Mouse (Mus musculus): Measurements from ENCODE around the gene Tifab.

The Tifab gene

DNA sequence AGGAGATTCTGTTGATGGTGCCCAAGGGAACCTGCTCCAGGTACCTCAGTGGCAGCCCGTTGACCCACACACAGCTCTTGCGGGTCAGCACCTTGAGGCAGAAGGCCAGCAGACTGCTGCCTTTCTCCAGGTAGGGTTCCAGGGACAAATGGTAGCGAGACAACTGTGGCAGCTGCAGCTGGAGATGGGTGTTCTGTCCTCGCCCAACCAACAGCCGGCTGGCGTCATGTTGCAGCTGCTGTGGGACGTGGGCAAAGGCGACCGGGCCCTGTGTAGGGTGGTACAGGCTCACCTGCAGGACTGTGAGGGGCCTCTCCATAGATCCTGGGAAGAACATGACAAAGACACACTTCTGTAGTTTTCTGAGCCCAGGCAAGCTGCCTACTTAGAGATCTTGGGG is 2.4 kb downstream of the Tifab start:
- DNase-seq (ENCODE audit: low spot score in 2 of 2) = no peak

DNA sequence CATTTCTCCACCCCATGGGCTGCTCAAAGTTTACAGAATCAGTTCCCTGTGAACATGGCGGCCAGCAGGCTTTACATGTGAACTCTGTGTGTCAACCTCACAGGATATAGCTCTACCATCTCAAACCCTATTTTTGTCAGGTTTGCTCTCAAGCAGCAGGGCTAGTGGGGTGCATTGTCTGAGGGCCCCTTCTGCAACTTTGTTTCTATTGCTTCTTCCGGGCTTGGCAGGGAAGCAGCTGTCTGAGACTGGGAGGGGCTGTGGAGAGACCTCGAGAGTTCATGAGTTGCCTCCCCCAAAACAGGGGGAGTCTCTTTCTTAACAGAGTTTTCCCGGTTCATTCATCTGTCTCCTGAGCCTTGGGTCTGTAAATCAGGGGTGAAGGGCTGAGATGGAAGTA is 2.8 kb downstream of the Tifab start:
- no peak for DNase-seq (ENCODE audit: low spot score in 2 of 2)

- no peak for DNase-seq (ENCODE audit: low spot score in 2 of 2)
Observed at GRCm38 (mm10) chr13:56172901-56173545, 5.7 kb downstream of the Tifab start.

- DNase-seq (ENCODE audit: low spot score in 2 of 2) = no peak
Observed at GRCm38 (mm10) chr13:56172106-56172505, 6.6 kb downstream of the Tifab start.

DNA sequence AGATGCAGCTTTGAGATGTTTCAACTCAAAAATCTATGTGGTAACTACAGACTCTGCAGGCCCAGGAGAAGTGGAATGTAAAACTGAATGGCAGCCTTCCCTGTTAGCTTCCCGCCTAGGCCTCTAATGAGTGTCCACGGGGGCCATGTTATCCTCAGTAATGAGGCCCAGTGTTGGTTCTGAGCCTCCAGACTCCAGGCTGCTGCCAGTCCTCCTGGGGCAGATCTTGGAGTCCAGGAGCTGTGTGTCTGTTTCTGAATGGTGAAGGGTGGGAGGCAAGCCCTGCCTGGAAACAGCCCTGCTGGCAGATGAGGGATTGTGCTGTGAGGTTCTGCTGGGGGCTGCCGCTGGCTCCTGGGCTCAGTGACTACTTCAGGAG is 10.3 kb downstream of the Tifab start:
- DNase-seq (ENCODE audit: low spot score in 2 of 2) = no peak

DNA sequence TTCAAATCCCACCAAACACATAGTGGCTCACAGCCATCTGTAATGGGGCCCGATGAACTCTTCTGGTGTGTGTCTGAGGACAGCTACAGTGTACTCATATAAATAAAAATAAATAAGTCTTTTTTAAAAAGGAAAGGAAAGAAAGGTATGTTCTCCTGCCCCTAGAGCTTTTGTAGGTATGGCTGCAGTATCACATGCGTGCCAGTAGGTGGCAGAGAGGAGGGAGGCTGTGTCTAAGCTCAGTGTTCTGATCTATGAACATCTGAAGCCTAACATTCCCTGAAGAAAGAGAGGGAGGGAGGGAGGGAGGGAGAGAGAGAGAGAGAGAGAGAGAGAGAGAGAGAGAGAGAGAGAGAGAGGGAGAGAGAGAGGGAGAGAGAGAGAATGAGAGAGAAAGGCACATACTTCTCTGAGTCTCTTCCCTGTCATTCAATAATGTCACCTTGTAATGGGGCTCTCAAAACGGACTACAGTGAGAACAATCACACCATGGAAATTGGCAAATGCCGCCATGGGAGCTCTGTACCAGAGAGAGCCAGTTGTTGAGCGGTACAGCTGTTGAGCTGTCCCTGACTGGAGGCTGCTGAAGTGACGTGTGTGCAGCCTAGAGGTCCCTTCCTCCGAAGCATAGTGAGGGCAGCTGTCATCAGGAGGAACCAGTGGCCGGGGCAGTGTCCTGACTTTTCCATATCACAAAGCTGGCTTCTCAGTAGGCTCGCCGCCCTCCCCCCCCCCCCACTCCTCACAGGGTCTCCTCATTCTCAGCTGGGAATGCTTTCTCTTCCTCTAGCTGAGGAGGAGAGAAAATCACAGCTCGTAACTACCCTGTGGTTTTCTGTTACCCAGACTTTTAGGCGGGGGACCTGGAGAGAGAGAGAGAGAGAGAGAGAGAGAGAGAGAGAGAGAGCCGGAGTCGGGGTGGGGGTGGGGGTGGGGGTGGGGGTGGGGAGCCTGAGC is 11.0 kb downstream of the Tifab start:
- DNase-seq (ENCODE audit: low spot score in 2 of 2) = no peak

GRCm38 (mm10) chr13:56165561-56165960 is 13.1 kb downstream of the Tifab start:
- no peak for DNase-seq (ENCODE audit: low spot score in 2 of 2)

DNA sequence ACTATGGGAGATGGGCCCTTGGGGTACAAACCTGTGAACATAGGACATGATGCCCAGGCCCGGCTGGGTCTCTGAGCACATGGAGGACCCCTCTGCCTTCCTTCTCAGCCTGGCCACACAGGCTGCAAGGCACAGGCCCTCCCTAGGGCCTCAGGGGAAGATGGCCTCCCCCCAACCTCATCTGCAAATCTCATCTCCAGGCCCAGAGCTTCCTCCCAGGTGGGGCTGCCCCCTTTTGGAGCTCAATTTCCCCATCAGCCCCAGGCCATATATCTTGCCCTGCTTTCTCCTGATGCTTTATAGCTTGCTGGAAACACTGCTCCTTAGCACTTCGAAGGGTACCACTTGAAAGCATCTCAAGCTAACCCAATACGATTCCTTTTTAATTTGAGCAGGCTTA is 14.3 kb downstream of the Tifab start:
- DNase-seq (ENCODE audit: low spot score in 2 of 2) = no peak

GRCm38 (mm10) chr13:56163751-56164150 is 14.9 kb downstream of the Tifab start:
- DNase-seq (ENCODE audit: low spot score in 2 of 2) = no peak

- DNase-seq (ENCODE audit: low spot score in 2 of 2) = no peak
Observed at GRCm38 (mm10) chr13:56162859-56163258, 15.8 kb downstream of the Tifab start.

DNA sequence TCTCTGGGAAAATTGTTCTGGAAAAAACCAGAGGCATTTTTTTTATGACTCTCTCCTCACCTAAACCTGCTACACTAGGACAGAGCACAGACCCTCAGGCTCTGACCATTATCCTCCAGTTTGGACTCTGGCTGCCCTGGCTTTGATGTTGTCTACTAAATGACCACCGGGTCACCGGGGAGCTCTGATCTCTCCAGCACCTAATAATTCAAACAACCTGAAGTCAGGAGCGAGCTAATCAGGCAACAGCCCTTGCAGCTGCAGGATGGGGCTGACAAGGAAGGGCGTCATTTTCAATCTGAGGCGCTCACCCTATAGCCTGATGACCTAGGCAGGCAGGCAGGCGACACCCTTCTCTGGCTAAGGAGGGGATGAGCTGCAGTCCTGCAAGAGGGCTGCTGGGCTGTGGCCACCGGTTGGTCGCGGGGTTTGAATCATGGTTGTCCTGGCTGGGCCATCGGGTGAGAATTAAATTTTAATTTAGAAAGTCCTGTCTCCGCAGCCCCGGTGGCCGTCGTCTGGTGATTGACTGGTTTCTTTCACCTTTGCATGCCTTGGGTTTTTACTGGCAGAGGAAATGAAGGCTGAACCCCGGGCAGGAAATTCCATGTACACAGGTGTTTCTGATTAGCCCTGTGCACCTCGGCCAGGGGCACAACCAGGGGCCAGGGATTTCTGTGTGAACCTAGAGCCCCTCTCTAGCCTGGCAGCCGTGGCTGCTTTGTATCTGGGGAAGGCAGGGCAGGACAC is 18.9 kb downstream of the Tifab start:
- no peak for DNase-seq (ENCODE audit: low spot score in 2 of 2)

DNA sequence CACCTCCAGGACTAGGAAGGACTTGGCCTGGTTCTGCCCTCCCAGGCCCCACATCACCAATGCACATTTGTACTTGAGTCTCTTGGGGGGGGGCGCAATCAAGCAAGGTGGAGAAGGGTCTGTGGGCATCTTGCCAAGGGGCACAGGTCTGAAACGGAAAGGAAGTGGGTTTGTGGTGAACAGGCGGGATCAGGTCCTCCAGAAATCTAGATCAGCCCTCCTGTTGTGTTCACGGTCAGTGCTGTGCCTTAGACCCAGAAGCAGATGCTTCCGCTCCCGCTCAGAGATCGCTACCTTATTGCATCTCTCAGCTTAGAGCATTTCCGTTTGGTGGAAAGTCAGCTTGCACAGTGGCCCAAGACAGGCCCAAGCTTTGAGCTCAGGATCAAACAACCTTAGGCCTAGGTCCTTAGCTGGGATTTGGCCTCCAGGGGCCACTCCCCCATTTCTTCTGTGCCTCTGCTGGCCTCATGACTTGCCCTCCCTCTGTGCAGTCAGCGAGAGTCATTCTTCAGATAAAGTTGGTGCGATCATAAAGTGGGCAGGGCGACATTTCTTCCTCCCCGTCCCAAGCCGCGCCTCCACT is 19.6 kb downstream of the Tifab start:
- DNase-seq (ENCODE audit: low spot score in 2 of 2) = no peak

- DNase-seq (ENCODE audit: low spot score in 2 of 2) = no peak
Observed at GRCm38 (mm10) chr13:56155671-56156070, 23.0 kb downstream of the Tifab start.

DNA sequence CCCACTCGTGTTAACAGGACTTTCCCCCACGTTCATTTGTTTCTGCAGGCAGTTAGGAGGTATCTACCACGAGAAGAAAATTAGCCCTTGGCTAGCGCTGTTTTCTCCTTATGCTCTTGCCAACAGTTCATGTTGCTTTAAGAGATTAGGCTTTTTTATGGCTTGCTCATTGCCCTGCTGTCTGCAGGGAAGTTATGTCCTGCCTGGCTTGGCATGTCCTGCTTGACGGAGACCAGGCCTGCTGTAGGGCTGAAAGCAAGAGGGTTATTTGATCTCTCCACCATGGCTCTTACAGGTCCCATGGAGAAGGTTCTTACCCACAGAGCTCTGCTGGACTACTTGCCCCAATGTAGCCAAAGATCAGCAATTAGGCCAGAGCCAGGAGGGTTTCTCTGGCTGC is 23.6 kb downstream of the Tifab start:
- DNase-seq (ENCODE audit: low spot score in 2 of 2) = no peak

- DNase-seq (ENCODE audit: low spot score in 2 of 2) = no peak
Observed at GRCm38 (mm10) chr13:56152773-56153460, 25.8 kb downstream of the Tifab start.

DNA sequence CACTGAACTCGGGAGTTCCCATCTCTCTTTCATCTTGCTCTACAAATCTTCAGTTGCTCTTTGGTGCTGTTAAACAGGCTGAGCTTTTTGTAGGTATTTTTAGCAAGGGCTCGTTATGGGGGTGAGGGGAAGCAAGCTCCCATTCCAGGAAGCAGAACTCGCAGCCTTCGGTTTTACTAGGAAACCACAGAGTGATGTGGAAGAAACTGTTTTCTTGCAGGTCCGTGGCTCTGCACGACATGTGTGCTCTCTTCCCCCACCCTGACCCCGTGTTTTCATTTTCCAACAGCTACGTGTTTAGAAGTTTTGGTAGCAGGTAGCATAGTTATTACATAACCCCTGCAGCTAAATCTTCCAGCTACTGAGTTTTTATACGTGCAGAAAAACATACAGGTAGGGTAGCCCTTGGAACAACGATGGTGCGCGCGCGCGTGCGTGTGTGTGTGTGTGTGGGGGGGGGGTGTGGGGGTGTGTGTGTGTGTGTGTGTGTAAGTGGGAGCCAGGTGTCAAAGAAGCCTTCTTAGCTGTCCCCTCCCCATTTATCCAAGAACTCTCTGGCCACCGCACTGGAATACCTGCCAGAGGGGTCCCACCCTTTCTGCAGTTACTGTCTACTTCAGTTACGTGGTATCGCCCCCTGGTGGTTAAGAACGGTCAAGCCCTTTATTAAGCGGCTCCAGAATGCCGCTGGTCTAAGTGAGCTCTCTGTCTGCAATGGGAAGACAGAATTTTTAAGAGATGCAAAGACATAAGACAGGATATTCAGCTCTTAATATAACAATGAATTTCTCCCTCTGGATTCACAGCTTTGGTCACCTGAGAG is 27.1 kb downstream of the Tifab start:
- DNase-seq (ENCODE audit: low spot score in 2 of 2) = peak; percentile 44 to 62

DNA sequence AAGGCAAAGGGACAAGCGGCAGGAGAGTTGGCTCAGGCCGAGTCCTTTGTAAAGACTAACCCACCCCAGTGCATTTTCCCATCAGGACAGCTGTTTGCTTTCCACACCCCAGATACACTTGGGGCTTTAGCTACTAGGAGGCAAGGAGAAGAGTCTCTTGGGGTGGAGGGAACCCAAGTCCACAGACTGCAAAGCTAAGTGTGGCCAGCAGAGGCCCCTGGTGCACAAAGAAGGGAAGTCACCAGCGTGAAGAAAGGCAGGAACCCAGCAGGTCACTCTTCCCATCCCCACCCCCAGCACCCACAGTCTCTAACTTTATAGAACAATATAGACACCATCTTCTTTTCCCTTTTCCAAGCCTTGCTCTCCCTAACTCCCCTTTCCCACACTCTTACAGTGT is 33.2 kb downstream of the Tifab start:
- DNase-seq (ENCODE audit: low spot score in 2 of 2) = peak in 1 of 2 experiments; percentile 17

DNA sequence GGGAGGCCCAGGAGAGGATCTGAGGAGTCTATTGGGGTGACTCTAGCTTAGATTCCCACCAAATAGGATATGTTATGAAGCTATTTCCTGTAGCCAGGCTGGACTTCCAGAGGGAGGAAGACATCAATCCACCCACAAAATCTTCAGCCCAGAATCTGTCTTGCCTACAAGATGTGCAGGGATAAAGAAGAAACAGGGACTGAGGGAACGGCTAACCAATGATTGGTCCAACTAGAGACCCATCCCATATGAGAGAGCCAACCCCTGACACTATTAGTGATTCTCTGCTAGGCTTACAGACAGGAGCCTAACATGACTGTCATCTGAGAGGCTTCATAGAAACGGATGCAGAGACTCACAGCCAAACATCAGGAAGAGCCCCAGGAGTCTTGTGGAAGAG is 34.7 kb downstream of the Tifab start:
- DNase-seq (ENCODE audit: low spot score in 2 of 2) = no peak

- no peak for DNase-seq (ENCODE audit: low spot score in 2 of 2)
Observed at GRCm38 (mm10) chr13:56143151-56143513, 35.6 kb downstream of the Tifab start.

DNA sequence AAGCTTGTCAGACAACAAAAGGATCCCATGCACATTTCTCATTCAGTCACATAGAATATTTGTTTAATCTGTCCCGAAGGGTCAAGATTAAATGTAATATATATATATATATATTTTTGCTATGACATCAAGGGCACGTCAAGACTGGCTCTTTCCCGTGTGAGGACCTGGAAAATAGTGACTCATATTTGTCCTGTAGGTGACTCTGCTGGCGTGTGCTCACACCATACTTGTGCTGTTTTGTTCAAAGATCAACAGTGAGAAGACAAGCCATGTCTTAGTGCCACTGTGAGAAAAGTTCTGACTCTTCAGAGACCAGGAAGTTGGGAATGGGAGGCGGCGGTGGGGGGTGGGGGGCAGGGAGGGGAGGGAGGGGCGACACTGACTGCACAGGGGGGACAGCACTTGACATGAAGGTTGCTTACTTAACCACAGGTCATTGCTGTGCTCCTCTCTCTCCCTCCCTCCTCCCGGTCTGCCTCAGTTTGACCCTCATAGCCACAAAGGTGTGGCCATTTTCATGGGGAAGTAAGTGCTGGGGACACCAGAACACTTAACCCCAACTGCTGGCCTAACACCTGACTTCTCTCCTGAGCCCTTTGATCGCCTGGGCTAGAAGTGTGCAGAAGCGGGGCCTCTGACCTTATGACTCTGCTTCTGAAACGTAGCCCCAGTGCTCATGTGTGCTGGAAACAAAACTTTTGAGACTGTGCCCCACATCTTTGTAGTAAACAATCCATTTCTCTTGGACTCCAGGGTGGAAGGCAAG is 36.1 kb downstream of the Tifab start:
- no peak for DNase-seq (ENCODE audit: low spot score in 2 of 2)
